Mouse (Mus musculus) liver, adult 2 months (tissue): ENCODE measurements around the gene Dnal1. TPM values are rescaled to one million over a fixed set of nuclear protein-coding genes. Genes with fewer than 3 reads are reported as not detected.

Source experiments
- DNase-seq: peaks from one replicate; pipeline ENCODE4 v3.0.0-alpha.2; 2011; ENCODE audit warnings: low read depth, low spot score; ENCODE audit errors: extremely low read depth
- H3K27ac ChIP-seq: fragments of 200-500 bp; replicated peaks from 2 replicates; pipeline ENCODE4 v1.5.1; 2012; ENCODE audit warnings: low read depth, mild to moderate bottlenecking, control low read depth, inconsistent platforms, low read length; ENCODE audit not compliant: insufficient read depth
- H3K27me3 ChIP-seq: fragments of 200-500 bp; 2 replicates; pipeline ENCODE4 v1.6.1; 2012; ENCODE audit warnings: mild to moderate bottlenecking, moderate library complexity, low read length, inconsistent platforms; ENCODE audit not compliant: control insufficient read depth, insufficient read depth
- H3K36me3 ChIP-seq: fragments of 200-500 bp; 2 replicates; pipeline ENCODE4 v1.6.1; 2012; ENCODE audit warnings: low read length, inconsistent platforms; ENCODE audit not compliant: control insufficient read depth, insufficient read depth
- H3K4me1 ChIP-seq: fragments of 200-500 bp; 2 replicates; pipeline ENCODE4 v1.6.1; 2011; ENCODE audit warnings: low read length; ENCODE audit not compliant: control insufficient read depth, insufficient read depth
- H3K4me3 ChIP-seq: fragments of 200-500 bp; 2 replicates; pipeline ENCODE4 v1.5.1; 2011; ENCODE audit warnings: low read depth, mild to moderate bottlenecking, control low read depth, low read length, moderate library complexity; ENCODE audit not compliant: insufficient read depth
- H3K79me2 ChIP-seq: fragments of 200-500 bp; 2 replicates; pipeline ENCODE4 v1.6.1; 2012; ENCODE audit warnings: inconsistent platforms, mild to moderate bottlenecking, low read length, moderate library complexity; ENCODE audit not compliant: control insufficient read depth, insufficient read depth
- H3K9ac ChIP-seq: fragments of 200-500 bp; 2 replicates; pipeline ENCODE4 v1.6.1; 2012; ENCODE audit warnings: low read depth, mild to moderate bottlenecking, control low read depth, inconsistent platforms, low read length
- CTCF ChIP-seq: fragments of 200-500 bp; IDR thresholded peaks from 2 replicates; pipeline ENCODE4 v1.5.1; 2011; ENCODE audit warnings: low read depth, low read length, control low read depth
- POLR2A ChIP-seq: fragments of 200-500 bp; IDR thresholded peaks from 2 replicates; pipeline ENCODE4 v1.6.1; 2011; ENCODE audit warnings: low read length, control low read depth; ENCODE audit not compliant: insufficient read depth; ENCODE audit errors: extremely low read depth
- WGBS: fragments of 180-500 bp; shearing (Covaris S2); methylation state at CpG from one replicate; pipeline ENCODE4 v1.1.7; 2018; 5-methylcytosine and 5-hydroxymethylcytosine counted together
- polyA plus RNA-seq: library from polyadenylated mRNA; depleted of rRNA; stranded (reverse); fragments of >200 nt; gene quantifications from 2 replicates; pipeline ENCODE4 v1.2.3, GENCODE M21; 2012
- total RNA-seq: library from RNA; depleted of rRNA; stranded (reverse); fragments of >200 nt; gene quantifications from 2 replicates; pipeline ENCODE4 v1.2.3, GENCODE M21; 2014

The Dnal1 gene
- total and polyA plus RNA-seq, 2 experiments, result 0.38 to 0.46 TPM

GRCm38 (mm10) chr12:84129931-84130330 is 15.8 kb downstream of the Dnal1 start:
- 94% methylated on average over 8 of the region's 8 CpGs for WGBS
- H3K27ac ChIP-seq, result no peak overlapping the region
- H3K79me2 ChIP-seq, result no peaks in the 10 kb centered on the region
- no peak overlapping the region for H3K9ac ChIP-seq
- H3K4me1 ChIP-seq, result no peaks in the 10 kb centered on the region
- H3K36me3 ChIP-seq, result no peaks in the 10 kb centered on the region
- DNase-seq, result no peak
- no peak overlapping the region for H3K4me3 ChIP-seq
- TF ChIP-seq CTCF (no peak), POLR2A (no peak)
- no peaks in the 10 kb centered on the region for H3K27me3 ChIP-seq

GRCm38 (mm10) chr12:84132265-84132664 is 18.1 kb downstream of the Dnal1 start:
- H3K27me3 ChIP-seq, result no peaks in the 10 kb centered on the region
- no peak overlapping the region for H3K4me3 ChIP-seq
- H3K79me2 ChIP-seq, result no peaks in the 10 kb centered on the region
- no peaks in the 10 kb centered on the region for H3K4me1 ChIP-seq
- TF ChIP-seq CTCF (peak; percentile 64; the same call in 1 of the 2 replicates), POLR2A (no peak)
- no peaks in the 10 kb centered on the region for H3K36me3 ChIP-seq
- no peak overlapping the region for H3K27ac ChIP-seq
- no peak overlapping the region for H3K9ac ChIP-seq
- WGBS, result 73% methylated on average over 3 of the region's 3 CpGs
- peak; percentile 33 for DNase-seq

GRCm38 (mm10) chr12:84137131-84137530 is 23.0 kb downstream of the Dnal1 start:
- TF ChIP-seq POLR2A, result no peak
- no peak for TF ChIP-seq CTCF
- 98% methylated on average over 7 of the region's 7 CpGs for WGBS
- Histone ChIP-seq H3K36me3 (no peaks in the 10 kb centered on the region), H3K4me3 (no peak overlapping the region), H3K27me3 (no peaks in the 10 kb centered on the region), H3K9ac (no peak overlapping the region), H3K27ac (no peak overlapping the region), H3K79me2 (no peaks in the 10 kb centered on the region), H3K4me1 (no peaks in the 10 kb centered on the region)
- no peak for DNase-seq

- WGBS, result 48% methylated on average over 4 of the region's 4 CpGs
- Histone ChIP-seq H3K27ac (no peak overlapping the region), H3K79me2 (no peaks in the 10 kb centered on the region), H3K36me3 (no peaks in the 10 kb centered on the region), H3K4me3 (no peak overlapping the region), H3K9ac (no peak overlapping the region), H3K27me3 (no peaks in the 10 kb centered on the region), H3K4me1 (no peaks in the 10 kb centered on the region)
- DNase-seq, result no peak
- TF ChIP-seq CTCF, result no peak
- no peak for TF ChIP-seq POLR2A
Measured at GRCm38 (mm10) chr12:84140135-84140534, 26.0 kb downstream of the Dnal1 start.

DNA sequence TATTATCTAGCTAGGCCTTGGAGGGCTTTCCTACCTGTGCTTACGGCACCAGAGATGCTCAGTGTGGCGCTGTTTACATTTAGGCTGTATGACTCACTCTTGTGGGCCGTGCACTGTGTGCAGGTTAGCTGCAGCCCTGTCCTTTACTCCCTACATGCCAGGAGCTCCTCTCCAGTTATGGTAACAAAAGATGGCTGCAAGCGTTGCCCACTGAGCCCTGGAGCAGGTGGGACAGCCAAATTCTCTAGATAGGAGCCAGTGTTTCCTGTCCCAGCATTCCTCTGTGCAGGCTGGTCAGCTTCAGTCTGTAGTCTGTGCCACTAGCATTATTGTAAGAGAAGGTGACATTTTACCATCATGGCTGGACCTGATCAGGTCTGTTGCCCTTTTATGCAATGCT is 27.1 kb downstream of the Dnal1 start:
- Histone ChIP-seq H3K79me2 (no peaks in the 10 kb centered on the region), H3K9ac (no peak overlapping the region), H3K36me3 (no peaks in the 10 kb centered on the region), H3K27me3 (no peaks in the 10 kb centered on the region), H3K4me1 (no peaks in the 10 kb centered on the region), H3K4me3 (no peak overlapping the region), H3K27ac (no peak overlapping the region)
- no peak for DNase-seq
- 89% methylated on average over 4 of the region's 4 CpGs for WGBS
- TF ChIP-seq CTCF (no peak), POLR2A (no peak)

- Histone ChIP-seq H3K27me3 (no peaks in the 10 kb centered on the region), H3K27ac (no peak overlapping the region), H3K79me2 (no peaks in the 10 kb centered on the region), H3K4me3 (no peak overlapping the region), H3K36me3 (no peaks in the 10 kb centered on the region), H3K4me1 (no peaks in the 10 kb centered on the region), H3K9ac (no peak overlapping the region)
- WGBS, result 78% methylated on average over 14 of the region's 14 CpGs
- TF ChIP-seq POLR2A (no peak), CTCF (no peak)
- no peak for DNase-seq
Measured at GRCm38 (mm10) chr12:84142281-84143050, 28.3 kb downstream of the Dnal1 start.
